Mouse (Mus musculus) bone marrow, adult 2 months (tissue): ENCODE data around the gene Col4a2. TPM values are rescaled to one million over a fixed set of nuclear protein-coding genes. Genes with fewer than 3 reads are reported as not detected.

Source experiments
- H3K27ac ChIP-seq: fragments of 200-500 bp; 2 replicates; pipeline ENCODE4 v1.5.1; 2012; ENCODE audit warnings: low read depth, mild to moderate bottlenecking, control low read depth, inconsistent platforms, low read length; ENCODE audit not compliant: control insufficient read depth, poor library complexity, insufficient read depth
- H3K4me1 ChIP-seq: fragments of 200-500 bp; 2 replicates; pipeline ENCODE4 v1.6.1; 2011; ENCODE audit warnings: low read length; ENCODE audit not compliant: control insufficient read depth, insufficient read depth
- H3K4me3 ChIP-seq: fragments of 200-500 bp; replicated peaks from 2 replicates; pipeline ENCODE3; 2011; ENCODE audit warnings: mild to moderate bottlenecking, low read depth, low read length, control low read depth; ENCODE audit not compliant: control insufficient read depth
- CTCF ChIP-seq: fragments of 200-500 bp; IDR thresholded peaks from 2 replicates; pipeline ENCODE4 v1.5.1; 2011; ENCODE audit warnings: low read length, control low read depth; ENCODE audit not compliant: control insufficient read depth, insufficient read depth
- POLR2A ChIP-seq: fragments of 200-500 bp; IDR thresholded peaks from 2 replicates; pipeline ENCODE4 v1.6.1; 2011; ENCODE audit warnings: low read depth, mild to moderate bottlenecking, control low read depth, low read length, borderline replicate concordance; ENCODE audit not compliant: control insufficient read depth
- WGBS: fragments of 180-500 bp; shearing (Covaris S2); methylation state at CpG from one replicate; pipeline ENCODE4 v1.1.7; 2018; 5-methylcytosine and 5-hydroxymethylcytosine counted together
- polyA plus RNA-seq: library from polyadenylated mRNA; stranded (reverse); fragments of >200 nt; gene quantifications from 2 replicates; pipeline ENCODE4 v1.2.4, GENCODE M21; 2011; ENCODE audit warnings: low replicate concordance; ENCODE audit not compliant: missing spikeins, insufficient read depth, insufficient read length

Gene Col4a2
- polyA plus RNA-seq, 1 experiment: 3.9 TPM

GRCm38 (mm10) chr8:11283217-11283616 is 29.4 kb upstream of the Col4a2 start:
- Histone ChIP-seq H3K27ac (no peak overlapping the region), H3K4me1 (no peaks in the 10 kb centered on the region), H3K4me3 (no peak overlapping the region)
- WGBS: 35% methylated on average over 10 of the region's 10 CpGs
- TF ChIP-seq POLR2A (no peak), CTCF (no peak)

DNA sequence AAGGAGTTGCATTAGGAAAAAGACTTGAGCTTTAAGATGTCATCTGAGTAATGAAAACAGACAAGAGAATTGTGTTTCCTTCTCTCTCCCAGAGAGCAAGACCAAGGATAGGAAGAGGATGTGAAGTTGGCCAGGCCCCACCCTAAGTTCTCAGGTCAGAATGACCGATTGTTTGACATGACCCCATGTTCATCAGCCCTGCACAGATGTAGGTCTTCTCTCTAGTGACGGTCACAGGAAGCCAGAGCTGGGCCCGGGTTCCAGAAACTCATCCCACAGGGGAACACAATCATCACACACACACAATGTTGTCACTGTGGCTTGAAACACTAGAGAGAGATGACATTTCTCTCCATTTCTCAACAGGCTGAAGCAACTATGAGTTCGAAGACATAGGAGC is 27.2 kb upstream of the Col4a2 start:
- H3K4me1 ChIP-seq: no peaks in the 10 kb centered on the region
- H3K27ac ChIP-seq: no peak overlapping the region
- H3K4me3 ChIP-seq: no peak overlapping the region
- TF ChIP-seq CTCF (no peak), POLR2A (no peak)
- WGBS: 62% methylated on average over 4 of the region's 4 CpGs

DNA sequence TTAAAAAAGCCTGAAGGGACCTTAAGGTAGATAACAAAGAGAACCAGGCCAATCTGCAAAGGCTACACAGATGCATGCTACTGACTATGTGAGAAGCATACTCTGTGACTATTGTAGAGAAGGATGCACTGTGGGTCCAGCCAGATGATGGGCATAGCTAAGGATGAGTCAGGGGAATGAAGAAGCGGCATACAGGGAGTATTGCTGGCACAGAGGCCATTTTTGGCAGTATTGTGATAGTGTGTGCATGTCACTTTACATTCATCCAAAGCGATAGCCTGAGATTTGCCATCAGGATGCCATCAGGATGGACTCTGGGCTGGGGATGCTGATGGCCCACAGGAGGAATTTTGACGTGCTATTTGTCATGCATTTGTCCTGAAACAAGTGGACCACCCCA is 25.5 kb upstream of the Col4a2 start:
- H3K4me3 ChIP-seq: no peak overlapping the region
- H3K27ac ChIP-seq: no peak overlapping the region
- TF ChIP-seq POLR2A (no peak), CTCF (no peak)
- WGBS: 79% methylated on average over 3 of the region's 3 CpGs
- H3K4me1 ChIP-seq: no peaks in the 10 kb centered on the region

- WGBS: 75% methylated on average over 6 of the region's 6 CpGs
- Histone ChIP-seq H3K4me1 (no peaks in the 10 kb centered on the region), H3K4me3 (no peak overlapping the region), H3K27ac (no peak overlapping the region)
- TF ChIP-seq POLR2A: no peak
- TF ChIP-seq CTCF: no peak
These were observed 24.3 kb upstream of the Col4a2 start for GRCm38 (mm10) chr8:11288286-11288685.

GRCm38 (mm10) chr8:11290533-11290932 is 22.1 kb upstream of the Col4a2 start:
- WGBS: 12% methylated on average over 1 of the region's 1 CpGs
- Histone ChIP-seq H3K27ac (no peak overlapping the region), H3K4me3 (no peak overlapping the region), H3K4me1 (no peaks in the 10 kb centered on the region)
- no peak for TF ChIP-seq CTCF
- TF ChIP-seq POLR2A: no peak

- H3K27ac ChIP-seq: no peak overlapping the region
- TF ChIP-seq CTCF: no peak
- no peak for TF ChIP-seq POLR2A
- no peaks in the 10 kb centered on the region for H3K4me1 ChIP-seq
- H3K4me3 ChIP-seq: no peak overlapping the region
- WGBS: 72% methylated on average over 3 of the region's 3 CpGs
These were observed 20.0 kb upstream of the Col4a2 start for GRCm38 (mm10) chr8:11292611-11293010.

- no peak overlapping the region for H3K4me3 ChIP-seq
- H3K4me1 ChIP-seq: no peaks in the 10 kb centered on the region
- 83% methylated on average over 10 of the region's 10 CpGs for WGBS
These were observed 16.2 kb upstream of the Col4a2 start for GRCm38 (mm10) chr8:11296282-11296943.

GRCm38 (mm10) chr8:11297141-11297838 is 15.3 kb upstream of the Col4a2 start:
- no peak overlapping the region for H3K4me3 ChIP-seq
- TF ChIP-seq CTCF (no peak), POLR2A (no peak)
- no peak overlapping the region for H3K27ac ChIP-seq
- H3K4me1 ChIP-seq: no peaks in the 10 kb centered on the region
- WGBS: 68% methylated on average over 8 of the region's 8 CpGs

More at GRCm38 (mm10) chr8:11296282-11296943, 16.2 kb upstream of the Col4a2 start:
- no peak overlapping the region for H3K27ac ChIP-seq
- no peak for TF ChIP-seq POLR2A
